Mouse (Mus musculus) G1E (cell line): ENCODE measurements around the gene Aloxe3.

Experiments
- CTCF ChIP-seq: IDR thresholded peaks from 2 replicates; pipeline ENCODE4 v1.5.1; 2012; ENCODE audit warnings: low read depth, low read length, inconsistent platforms, mixed read lengths
- GATA1 ChIP-seq: IDR thresholded peaks from 2 replicates; pipeline ENCODE4 v1.6.1; 2012; ENCODE audit warnings: borderline replicate concordance, low read length, inconsistent platforms, mixed read lengths
- GATA2 ChIP-seq: IDR thresholded peaks from 2 replicates; pipeline ENCODE4 v1.6.1; 2012; ENCODE audit warnings: low read depth, low read length, inconsistent platforms, borderline replicate concordance

DNA sequence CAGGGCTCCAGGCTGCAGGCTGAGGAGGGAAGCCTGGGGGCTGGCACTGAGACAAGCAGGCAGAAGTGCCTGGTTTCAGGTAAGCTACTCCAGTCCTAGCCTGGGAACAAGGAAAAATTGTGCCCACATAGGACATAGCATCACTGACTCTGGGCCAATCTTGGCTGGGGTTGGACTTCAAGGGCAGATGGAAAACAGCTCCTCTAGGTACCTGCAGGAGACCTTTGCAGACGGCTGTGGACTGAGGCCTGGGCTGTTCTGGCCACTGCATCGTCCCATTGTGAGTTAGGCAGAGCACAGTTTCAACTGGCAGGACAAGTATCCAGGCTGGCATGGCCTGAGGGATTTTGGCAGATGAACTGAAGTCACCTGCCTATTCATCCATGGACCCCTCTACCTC, 19.9 kb upstream of the Aloxe3 start:
- TF ChIP-seq CTCF (no peak), GATA1 (no peak), GATA2 (no peak)
